Mouse (Mus musculus) hindbrain, embryonic 15.5 days (tissue): Measurements from ENCODE around the gene Hif1an. TPM values are rescaled to one million over a fixed set of nuclear protein-coding genes. Genes with fewer than 3 reads are reported as not detected.

Source experiments
- polyA plus RNA-seq: library from polyadenylated mRNA; unstranded; fragments of >200 nt; fragmentation: Nextera tagmentation; extraction: Ambion mirVana; gene quantifications from 2 replicates; pipeline ENCODE4 v1.2.1, GENCODE M21; 2015

The Hif1an gene
- polyA plus RNA-seq, 1 experiment from 2014 or later: 23.6 TPM

Other genes starting within 250 kb of the Hif1an start
- 0.10 and 0.12 TPM in 2 replicates for gene Scd4, start 229.8 kb upstream of the Hif1an start, polyA plus RNA-seq
- 8.9 and 9.1 TPM in 2 replicates for gene Scd1, start 155.0 kb upstream of the Hif1an start, polyA plus RNA-seq
- gene Wnt8b, start 69.4 kb upstream of the Hif1an start, polyA plus RNA-seq: 0.04 TPM in 1 of 2 replicates, not detected in the other
- 0.20 and 0.38 TPM in 2 replicates for gene Sec31b, start 17.0 kb upstream of the Hif1an start, polyA plus RNA-seq
- not detected in 2 replicates for gene Gm20538, start 10.0 kb upstream of the Hif1an start, polyA plus RNA-seq
- 674 and 705 TPM in 2 replicates for gene Ndufb8, start 7.4 kb upstream of the Hif1an start, polyA plus RNA-seq
- gene Pax2, start 193.2 kb downstream of the Hif1an start, polyA plus RNA-seq: 12.3 and 15.5 TPM in 2 replicates